Mouse (Mus musculus): Measurements from ENCODE around the gene Mgat1.
"Not testable (repeated sequence)": the region's sequence is repeated elsewhere in the genome, so short reads cannot be mapped to it uniquely, and the experiment has no call there.

The Mgat1 gene

GRCm38 (mm10) chr11:49243727-49244594, at the start of gene Mgat1:
TSS of gene Mgat1 (plus strand) at chr11:49244191.
- DNase-seq, result peak; percentile 83

- not testable (repeated sequence) for DNase-seq
Observed at GRCm38 (mm10) chr11:49194771-49195170, 49.2 kb upstream of the Mgat1 start.

- DNase-seq, result no peak
Observed at GRCm38 (mm10) chr11:49195819-49196322, 48.1 kb upstream of the Mgat1 start.

- no peak for DNase-seq
Observed at GRCm38 (mm10) chr11:49200666-49201065, 43.3 kb upstream of the Mgat1 start.

- no peak for DNase-seq
Observed at GRCm38 (mm10) chr11:49201142-49201541, 42.8 kb upstream of the Mgat1 start.

- DNase-seq, result no peak
Observed at GRCm38 (mm10) chr11:49202071-49202470, 41.9 kb upstream of the Mgat1 start.

- DNase-seq, result peak; percentile 52
Observed at GRCm38 (mm10) chr11:49202523-49203061, 41.4 kb upstream of the Mgat1 start.

GRCm38 (mm10) chr11:49203129-49203768, 40.7 kb upstream of the Mgat1 start, which contains the start of gene Zfp62:
TSS of gene Zfp62 (plus strand) at chr11:49203292.
- peak; percentile 92 for DNase-seq

GRCm38 (mm10) chr11:49203771-49204497, 40.1 kb upstream of the Mgat1 start:
- DNase-seq, result peak; percentile 26

- DNase-seq, result no peak
Observed at GRCm38 (mm10) chr11:49205080-49205590, 38.9 kb upstream of the Mgat1 start.

GRCm38 (mm10) chr11:49207495-49207894, 36.5 kb upstream of the Mgat1 start:
- no peak for DNase-seq

- no peak for DNase-seq
Observed at GRCm38 (mm10) chr11:49212577-49212976, 31.4 kb upstream of the Mgat1 start.

- no peak for DNase-seq
Observed at GRCm38 (mm10) chr11:49213505-49213904, 30.5 kb upstream of the Mgat1 start.

GRCm38 (mm10) chr11:49219271-49219670, 24.7 kb upstream of the Mgat1 start:
- DNase-seq, result no peak

GRCm38 (mm10) chr11:49224455-49224854, 19.5 kb upstream of the Mgat1 start:
- DNase-seq, result no peak

GRCm38 (mm10) chr11:49232781-49233180, 11.2 kb upstream of the Mgat1 start:
- no peak for DNase-seq

- no peak for DNase-seq
Observed at GRCm38 (mm10) chr11:49235459-49236207, 8.4 kb upstream of the Mgat1 start.

GRCm38 (mm10) chr11:49236891-49237290, 7.1 kb upstream of the Mgat1 start:
- DNase-seq, result no peak

- no peak for DNase-seq
Observed at GRCm38 (mm10) chr11:49237532-49237931, 6.5 kb upstream of the Mgat1 start.

GRCm38 (mm10) chr11:49240310-49240709, 3.7 kb upstream of the Mgat1 start:
- DNase-seq, result no peak

- no peak for DNase-seq
Observed at GRCm38 (mm10) chr11:49240874-49241273, 3.1 kb upstream of the Mgat1 start.

- no peak for DNase-seq
Observed at GRCm38 (mm10) chr11:49241471-49241870, 2.5 kb upstream of the Mgat1 start.

All from cerebellum, adult 9-10 months (tissue).